Mouse (Mus musculus) layer of hippocampus, adult 9-11 months (tissue): ENCODE data around the gene Clstn1.

ENCODE experiments used
- DNase-seq: peaks from one replicate; pipeline ENCODE4 v3.0.0; 2022

Gene Clstn1

DNA sequence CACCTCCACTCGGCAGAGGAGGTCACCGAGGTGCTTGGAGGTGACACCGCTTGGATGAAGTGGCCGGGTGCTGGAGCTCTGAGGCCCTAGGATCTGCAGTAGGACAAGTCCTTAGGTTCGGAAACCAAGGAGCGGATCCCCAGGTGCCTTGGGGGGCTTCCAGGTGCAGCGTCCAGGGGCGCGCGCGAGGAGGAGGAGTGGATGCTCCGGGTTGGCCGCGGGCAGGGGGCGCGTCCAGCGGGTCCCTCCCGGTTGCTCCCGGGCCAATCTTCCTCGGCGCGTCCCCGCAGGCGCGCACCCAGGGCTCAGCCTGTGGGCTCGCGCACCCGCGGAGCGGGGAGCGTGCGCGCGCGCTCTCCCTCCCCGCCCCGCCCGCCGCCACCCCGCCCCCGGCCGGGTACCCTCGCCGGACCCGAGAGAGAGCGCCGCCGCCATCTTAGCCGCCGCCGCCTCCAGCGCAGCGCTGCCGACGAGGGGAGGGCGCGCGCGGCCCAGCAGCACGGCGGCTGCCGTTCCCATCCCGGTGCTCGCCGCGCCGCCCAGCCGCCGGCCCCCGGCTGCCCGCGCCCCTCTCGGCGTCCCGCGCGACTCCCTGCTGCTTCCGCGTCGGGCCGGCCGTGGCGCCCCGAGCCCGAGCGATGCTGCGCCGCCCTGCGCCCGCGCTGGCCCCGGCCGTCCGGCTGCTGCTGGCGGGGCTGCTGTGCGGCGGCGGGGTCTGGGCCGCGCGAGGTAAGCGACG is at the start of gene Clstn1:
TSS of gene Clstn1 (plus strand) at position 425 of the 739 bp plus-strand sequence.
- DNase-seq: peak; percentile 45

DNA sequence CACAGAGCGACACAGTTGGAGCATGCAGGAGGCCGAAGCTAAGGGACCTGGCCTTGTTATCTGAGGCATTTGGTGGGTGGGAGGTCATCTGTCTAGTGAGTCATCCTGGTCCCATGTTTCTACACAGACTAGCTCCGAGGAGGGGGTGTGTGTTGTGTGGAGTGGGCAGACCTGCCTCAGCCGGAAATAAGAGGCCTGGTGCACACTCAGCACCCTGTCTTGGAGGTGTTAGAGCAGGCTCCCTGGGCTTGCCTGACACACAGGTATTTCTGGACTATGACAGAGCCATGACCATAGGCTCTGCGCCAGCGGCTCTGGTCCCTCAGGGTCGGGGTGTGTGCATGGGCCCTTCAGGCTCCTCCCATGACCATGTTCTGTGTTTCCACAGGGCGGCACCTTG is 46.8 kb upstream of the Clstn1 start:
- no peak for DNase-seq

DNA sequence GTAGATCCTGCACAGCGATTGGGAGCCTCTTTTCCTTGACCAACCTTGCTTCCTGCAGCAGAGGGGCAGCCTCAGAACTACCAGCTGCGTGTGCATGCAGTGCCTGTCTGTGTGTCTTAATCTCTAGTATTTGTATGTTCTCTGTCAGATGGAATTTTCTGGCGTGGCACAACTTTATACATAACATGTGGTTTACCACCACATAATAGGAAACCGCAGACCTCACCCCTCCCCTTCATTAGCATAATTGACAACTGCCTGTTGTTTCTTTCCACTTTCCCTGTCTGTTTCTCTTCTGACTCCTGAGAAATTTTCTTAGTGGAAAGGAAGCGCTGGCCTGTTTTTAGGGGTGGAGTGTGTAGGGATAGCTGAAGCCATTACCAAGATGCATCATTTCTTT is 44.3 kb upstream of the Clstn1 start:
- no peak for DNase-seq

DNA sequence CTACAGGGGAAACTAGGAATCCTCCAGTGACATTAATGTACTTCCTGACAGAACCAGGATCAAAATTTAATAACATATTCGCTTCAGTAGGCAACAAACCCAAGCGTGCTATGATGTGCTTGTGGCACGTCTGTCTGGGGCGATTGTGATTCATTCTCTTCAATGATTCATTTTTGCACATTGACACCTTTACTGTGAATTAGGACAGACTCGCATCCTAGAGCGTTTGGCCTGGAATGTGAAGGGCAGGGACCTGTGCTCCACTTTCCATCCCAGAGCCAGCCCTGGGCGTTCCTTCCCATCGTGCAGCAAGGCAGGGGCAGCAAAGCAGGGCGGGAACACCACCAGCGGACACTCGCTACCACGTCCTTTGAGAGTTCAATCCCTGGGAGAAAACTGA is 43.8 kb upstream of the Clstn1 start:
- DNase-seq: no peak

DNA sequence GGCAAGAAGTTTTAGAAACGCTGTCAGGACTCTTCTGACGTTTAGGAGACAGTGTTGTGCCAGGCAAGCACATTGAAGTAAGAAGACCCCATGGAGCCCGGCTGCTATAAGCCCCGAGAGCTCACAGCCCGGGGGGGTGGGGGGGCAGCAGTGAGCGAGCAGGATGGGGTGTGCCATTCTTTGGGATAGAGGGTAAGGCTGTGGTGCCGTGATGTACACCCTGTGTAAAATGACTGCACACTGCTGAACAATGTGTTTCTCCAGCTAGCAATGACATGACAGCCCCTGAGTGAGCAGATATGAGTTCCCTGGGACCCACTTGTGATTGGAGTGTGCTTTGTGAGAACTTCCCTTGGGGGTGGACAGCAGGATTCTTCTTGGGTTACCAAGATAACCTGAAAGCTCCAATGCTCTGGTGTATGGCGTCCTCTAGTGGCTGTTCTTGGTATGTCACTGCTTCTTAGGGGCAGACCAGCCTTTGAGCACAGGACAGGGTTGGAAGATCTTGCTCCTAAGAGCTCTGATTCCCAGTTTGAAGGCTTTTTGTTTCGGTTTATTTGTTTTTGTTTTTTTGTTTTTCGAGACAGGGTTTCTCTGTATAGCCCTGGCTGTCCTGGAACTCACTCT is 43.2 kb upstream of the Clstn1 start:
- DNase-seq: peak; percentile 66

DNA sequence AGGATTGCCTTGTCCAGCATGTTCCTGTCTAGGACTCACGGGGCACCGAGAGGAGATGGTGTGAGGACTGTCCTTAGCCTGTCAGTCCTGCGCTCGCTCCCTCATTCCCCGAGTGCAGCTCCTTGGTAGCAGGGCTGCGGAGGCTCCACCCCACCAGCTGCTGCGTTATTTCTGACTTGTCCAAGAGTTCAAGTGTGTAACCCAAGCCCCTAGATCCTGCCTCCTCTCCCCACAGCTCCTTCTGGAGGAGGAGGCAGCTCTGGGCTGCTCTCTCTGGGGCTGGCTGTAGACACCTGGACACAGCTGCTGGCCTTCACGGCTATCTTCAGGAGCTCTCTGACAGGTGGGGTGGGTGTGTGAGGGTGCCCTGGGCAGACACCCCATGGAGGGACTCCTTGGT is 41.4 kb upstream of the Clstn1 start:
- no peak for DNase-seq

DNA sequence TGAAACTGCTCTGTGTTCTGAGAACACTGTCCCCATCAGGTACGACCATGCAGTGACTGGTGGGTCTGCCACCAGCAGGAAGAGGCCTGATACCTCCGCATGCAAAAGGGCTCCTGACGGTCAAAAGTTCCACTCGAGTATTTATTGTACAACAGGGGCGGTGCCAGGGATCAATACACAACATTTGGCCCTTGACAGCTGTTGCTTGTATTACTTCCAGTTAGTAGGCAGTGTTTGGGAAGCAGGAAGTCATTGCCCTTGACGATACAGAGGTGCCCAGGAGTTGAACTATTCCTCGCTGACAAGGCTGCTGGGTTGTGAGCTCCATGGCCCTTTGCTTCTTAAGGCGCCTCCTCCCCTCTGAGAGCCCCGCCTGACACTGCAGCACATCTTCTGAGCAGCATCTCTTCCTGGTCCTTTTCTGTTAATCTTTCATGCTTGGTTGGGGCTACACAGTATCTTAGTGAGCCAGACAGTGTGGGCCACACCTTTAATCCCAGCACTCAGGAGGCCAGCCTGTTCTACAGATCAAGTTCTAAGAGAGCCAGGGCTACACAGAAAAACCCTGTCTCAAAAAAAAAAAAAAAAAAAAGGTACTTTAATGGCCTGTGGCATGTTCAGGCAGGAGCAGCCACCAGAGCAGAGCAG is 39.3 kb upstream of the Clstn1 start:
- DNase-seq: no peak

DNA sequence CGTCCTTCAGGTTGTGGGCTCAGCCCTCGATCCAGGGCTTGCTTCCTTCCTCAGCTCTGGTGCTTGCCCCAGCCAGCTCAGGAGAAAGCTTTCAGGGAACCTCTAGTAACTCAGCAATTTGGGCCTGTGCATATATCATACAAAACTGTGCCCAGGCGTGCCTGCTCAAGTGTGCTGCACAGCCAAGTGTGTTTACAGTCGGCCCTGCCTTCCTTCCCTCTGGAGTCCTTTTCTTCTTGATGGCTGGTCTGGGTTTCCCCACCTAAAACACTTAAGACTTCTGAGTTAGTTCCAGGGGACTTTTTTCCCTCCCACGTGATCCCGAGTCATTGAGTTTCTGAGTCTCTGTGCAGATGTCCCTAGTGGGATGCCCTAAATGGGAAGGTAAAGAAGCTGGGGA is 38.7 kb upstream of the Clstn1 start:
- DNase-seq: no peak

DNA sequence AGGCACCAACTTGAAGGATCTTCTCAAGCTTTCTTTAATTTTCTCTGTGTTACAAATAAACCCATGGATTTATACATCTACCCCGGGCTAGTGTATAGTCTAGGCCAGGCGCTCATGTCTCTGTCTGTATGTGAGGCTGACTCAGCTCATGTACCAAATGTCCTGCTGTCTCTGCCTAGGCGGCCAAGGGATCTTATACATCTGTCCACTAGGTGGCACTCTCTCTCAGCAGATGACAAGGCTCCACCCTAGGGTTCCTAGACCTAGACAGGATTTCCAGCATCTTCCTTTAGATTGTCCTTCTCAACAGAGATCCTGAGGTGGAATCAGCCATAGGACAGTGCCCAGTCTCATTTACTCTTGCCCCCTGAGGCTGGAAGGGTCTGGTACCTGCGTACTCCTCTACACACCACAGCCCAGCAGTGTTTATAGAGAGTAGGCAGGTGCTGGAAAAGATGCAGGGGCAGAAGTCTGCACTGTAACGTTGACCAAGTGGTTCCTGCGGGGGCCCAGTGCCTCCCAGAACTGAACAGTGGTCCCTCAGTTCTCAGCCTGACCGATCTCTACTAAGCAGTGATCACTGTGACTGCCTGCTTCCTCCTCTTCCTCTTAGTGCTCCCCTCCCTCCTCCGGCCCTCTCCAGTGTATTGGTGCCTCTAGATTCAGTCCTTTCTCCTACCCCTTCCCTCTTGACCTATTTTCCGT is 36.9 kb upstream of the Clstn1 start:
- peak; percentile 89 for DNase-seq

DNA sequence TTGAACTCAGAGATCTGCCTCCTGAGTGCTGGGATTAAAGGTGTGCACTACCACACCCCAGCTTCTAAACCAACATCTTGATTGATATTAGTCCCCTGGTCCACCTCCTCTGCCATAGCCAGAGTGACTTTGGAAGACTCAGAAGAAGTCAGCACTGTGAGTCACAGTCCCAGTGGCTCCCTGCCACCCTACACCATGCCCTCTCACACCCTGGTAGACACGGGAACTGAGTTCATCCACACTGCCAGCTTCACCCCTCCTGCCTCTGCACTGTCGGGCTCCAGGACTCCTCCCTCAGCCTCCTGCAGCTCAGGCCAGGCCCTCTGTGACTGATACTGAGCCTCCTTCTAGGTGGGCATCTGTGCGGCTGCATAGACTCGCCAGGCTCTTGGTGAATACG is 35.4 kb upstream of the Clstn1 start:
- no peak for DNase-seq

DNA sequence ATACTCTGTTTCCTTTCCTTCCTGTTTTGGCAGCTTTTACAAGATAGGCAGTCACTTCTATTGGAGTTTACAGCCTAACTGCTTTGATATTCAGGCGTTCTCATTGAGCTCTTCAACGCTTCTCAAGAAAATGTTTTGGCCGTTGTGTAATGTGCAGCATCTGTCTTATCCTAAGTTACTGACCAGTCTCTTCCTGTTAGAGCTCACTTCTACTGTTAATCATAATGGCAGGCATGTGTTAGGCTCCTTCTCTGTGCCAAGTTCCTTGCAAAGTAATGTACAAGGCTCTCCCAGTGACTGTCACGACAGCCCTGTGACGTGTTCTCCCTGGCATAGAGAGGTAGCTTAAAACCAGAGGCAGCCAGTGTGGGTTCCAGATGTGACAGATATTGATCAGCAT is 34.6 kb upstream of the Clstn1 start:
- DNase-seq: no peak

DNA sequence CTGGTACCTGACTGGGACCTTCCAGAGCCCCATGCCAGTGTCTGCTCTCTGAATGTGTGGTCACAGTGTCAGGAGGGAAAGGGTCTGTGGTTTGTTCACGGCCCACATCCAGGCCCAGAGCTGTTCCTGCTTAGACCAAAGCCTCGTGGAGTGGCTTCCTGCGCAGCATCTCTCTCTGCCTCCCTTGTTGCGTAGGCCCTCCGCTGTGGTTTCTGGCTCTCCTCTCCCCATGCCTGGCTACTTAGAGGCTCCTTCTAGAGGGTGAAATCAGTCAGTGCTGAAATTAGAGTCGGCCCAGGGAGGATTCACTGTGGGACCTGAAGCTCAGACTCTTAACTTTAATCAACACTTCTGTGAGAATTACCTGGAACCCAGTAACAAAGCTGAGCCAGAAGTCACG is 32.4 kb upstream of the Clstn1 start:
- DNase-seq: no peak

DNA sequence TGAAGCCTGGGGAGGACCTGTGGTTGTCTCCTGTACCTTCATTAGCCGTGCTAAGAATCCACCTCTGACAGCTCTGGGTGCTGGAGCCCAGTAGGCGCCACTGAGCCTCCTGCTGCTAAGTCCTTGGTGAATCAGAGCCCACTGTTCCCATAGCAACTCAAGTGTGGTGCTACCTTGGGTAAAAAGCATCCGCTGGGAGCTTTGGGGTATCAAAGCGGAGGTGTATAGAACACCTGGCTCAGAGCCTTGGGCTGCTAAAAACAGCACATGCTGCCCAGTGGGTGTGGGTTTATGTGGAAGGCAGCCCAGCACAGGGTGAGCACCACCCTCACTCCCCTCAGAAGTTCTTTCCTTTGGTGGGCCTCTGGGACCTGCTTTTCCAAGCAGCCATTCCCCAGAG is 30.2 kb upstream of the Clstn1 start:
- DNase-seq: peak; percentile 89

DNA sequence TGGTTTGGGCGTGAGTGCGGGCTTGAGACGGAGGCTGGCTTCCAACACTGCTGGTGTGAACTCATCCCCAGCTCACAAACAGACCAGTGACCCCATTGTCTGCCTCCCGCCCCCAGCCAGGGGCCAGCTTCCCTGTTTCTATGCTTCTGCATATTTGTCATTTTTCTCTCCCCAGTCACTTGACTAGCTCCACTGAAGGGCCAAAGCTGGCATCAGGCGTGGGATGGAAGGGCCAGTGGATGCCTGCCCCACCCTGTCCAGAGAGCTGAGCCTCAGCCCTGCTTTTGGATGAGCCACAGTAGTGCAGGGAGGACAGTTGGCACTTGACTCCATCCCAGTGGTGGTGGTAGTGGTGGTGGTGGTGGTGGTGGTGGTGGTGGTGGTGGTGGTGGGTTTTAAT is 28.4 kb upstream of the Clstn1 start:
- DNase-seq: no peak

DNA sequence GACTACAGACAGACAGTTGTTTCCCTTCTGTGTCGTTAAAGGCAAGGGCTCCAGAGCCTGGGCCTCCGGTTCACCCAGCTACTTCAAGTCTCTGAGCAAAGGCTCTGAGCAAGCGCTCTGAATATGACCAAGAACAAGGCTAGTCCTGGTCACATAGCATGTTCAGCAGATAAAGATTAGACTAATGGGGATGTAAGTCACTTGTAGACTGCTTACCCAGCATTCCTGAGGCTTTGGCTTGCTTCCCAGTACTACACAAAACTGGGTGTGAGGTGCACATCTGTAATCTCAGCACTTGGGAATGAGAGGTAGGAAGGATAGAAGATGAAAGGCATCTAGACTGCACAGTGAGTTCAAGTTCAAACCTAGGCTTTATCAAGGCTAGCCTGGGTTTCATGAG is 27.9 kb upstream of the Clstn1 start:
- DNase-seq: no peak

DNA sequence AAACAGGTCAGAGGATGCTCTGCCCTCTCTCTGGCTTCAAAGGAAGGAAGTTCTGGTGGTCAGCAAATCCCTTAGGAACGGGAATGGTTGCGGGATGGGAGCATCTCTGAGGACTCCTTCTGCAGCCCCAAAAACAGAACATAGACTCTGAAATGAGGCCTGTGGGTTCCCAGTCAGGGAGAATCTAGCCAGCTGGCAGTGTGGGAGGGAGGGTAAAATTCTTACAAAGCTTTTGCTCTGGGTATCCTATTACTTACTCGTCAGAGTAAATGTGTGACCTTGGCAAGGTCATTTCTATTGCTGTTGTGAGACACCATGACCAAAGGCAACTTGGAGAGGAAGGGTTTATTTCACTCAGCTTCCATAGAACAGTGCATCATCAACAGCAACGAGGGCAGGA is 24.9 kb upstream of the Clstn1 start:
- no peak for DNase-seq

DNA sequence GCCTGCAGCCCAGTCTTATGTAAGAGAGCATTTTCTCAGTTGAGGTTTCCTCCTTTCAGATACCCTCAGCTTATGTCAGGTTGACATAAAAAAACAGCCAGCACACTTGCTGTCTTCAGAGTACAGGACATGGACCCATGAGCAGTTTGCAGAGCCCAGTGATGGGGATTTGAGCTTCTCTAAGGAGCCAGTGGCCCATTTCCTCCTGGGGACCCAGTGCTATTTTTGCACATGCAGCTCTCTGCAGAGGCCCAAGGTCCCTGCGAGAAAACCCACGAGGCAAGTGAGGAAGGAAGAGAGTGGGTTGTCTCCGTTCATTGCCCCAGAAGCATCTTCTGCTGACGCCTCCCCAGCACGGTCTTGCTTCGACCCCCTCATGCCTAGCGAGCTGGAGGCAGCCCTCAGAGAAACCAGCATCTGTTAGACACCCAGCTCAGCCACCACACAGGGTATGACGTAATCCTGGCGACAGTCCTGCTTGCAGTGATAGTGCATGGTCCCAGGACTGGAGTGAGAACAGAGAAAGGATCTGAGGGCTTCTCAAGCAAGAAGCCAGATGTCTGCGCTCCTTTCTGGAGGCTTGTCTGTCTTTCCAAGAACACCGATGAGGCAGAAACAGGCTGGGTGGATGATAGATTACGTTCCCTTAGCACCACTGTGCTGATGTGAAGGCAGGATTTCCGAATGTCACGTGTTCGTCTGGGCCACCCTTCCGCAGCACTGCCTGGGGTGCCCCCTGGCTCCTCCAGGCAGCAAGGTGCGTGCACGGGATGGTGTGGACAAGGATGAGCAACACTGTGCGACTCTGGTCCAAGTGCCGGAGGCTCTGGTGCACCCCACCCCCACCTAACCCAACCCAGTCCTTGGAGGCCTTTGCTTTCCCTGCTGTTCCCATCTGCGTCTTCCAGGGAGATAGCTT is 24.0 kb upstream of the Clstn1 start:
- peak; percentile 90 for DNase-seq

DNA sequence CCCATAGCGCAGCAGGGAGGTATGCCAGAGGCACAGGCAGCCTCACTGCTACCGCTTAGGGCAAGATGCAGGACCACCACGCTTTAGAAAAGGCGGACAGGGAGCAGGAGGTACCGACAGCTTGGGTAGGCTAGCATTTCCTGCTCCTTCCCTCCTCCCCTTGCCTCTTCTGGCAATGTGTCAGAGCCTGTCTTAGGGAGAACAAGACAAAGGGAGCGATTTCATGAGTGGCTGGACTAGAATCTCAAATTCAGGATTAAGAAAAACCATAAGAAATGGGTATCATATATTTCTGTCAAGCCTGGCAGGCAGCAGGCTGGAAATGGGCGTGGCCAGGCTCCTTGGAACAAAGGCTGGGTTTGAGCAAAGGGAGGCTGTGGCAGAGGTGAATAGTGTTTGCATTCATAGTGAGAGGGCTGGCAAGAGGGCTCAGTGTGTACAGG is 23.3 kb upstream of the Clstn1 start:
- no peak for DNase-seq

DNA sequence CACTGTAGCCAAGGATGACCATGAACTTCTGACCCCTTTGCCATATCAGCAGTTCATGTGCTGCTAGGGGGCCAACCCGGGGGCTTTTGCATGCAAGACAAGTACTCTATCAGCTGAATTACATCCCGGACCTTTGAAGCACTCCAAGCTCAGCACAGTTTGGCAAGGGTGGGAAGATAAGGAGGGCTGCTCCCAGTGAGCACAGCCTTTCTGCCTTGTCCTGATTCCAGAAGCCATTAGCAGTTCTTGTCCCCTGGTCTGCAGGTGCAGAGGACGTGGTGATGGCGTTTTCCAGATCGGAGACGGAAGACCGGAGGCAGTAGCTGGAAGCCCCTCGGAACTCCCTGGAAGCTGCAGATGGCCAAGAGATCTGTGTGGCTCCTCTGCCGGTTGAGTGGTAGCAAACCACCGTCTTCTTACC is 22.3 kb upstream of the Clstn1 start:
- no peak for DNase-seq

DNA sequence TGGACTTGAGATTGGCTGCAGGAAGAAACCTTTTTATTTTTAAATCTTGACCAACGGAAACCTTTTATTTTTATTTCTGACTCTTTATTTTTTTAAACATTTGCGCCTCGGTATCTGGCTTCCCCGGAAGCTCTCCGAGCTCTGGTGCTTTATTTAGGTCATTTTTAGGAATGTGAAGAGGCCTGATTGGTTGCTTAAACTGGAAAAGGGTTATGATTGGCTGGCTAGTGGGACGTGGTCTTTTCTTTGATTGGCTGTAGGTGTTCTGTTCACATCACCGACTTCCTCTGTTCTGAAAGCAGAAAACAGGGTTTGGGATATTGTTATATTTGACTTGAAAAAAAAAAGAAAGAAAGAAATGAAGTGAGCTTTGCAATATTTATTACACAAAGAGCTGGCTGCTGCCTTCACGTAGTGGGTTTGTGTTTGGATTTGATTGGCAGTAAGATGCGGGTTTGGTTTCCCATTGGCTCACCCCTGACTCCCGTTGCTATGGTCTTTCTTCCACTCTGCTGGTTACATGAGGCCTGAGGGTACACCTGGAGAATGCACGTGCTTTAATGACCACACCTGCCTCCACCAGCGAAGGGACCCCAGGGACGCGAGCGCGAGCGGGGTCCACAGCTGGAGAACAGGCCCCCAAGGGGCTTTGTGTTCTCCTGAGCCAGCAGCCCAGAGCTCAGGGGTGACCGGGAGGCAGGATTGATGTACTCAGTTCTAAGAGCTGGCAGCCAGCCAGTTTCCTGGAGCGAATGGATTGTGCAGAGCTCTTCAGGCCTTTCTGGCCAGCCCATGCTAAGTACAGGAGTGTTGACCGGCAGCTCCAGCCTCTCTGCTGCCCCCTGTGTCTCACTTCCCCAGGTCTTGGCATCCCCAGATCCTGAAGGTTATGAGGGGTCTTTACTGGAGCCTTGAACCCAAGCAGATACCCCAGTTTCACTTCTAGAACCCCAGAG is 21.5 kb upstream of the Clstn1 start:
- peak; percentile 57 for DNase-seq

DNA sequence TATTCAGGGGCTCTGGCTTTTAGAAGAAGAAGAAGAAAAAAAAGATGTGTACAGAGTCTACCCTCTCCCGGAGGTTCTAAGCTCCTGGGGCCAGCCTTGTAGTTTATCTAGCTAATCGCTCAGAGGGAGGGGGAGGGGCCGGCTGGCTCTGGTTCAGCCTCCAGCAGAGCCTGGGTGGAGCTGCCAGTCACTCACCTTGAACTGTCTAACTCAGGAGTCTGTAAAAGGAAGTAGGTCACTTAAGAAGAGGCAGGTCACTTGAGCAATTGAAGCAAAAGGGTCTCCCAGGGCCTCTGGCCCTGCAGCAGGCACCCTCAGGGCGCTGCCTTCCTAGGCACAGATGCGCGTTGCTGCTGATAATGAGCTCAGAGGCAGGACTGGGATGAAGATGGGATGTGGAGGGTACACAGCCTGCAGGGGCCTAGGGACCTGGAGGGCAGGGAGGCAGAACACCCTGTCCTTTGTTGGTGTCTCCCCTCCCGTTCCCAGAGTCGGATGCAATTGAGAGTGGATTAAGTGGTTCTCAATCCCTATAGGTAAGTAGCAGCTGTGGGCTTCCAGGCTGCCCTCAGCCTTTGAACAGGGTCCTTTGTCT is 18.7 kb upstream of the Clstn1 start:
- no peak for DNase-seq
